Mouse (Mus musculus) G1E-ER4 (cell line): ENCODE measurements around the gene Scnn1a. TPM values are rescaled to one million over a fixed set of nuclear protein-coding genes. Genes with fewer than 3 reads are reported as not detected.

Experiments used
- GATA1 ChIP-seq: IDR thresholded peaks from one replicate; pipeline ENCODE4 v1.8.0; 2012; ENCODE audit warnings: low read length, inconsistent platforms
- polyA plus RNA-seq: library from polyadenylated mRNA; stranded (reverse); fragments of >175 nt; gene quantifications from 2 replicates; pipeline ENCODE4 v1.2.3, GENCODE M21; 2012

The Scnn1a gene
- polyA plus RNA-seq, 1 experiment, result not detected

- TF ChIP-seq GATA1, result no peak
Measured at GRCm38 (mm10) chr6:125323547-125323946, 3.1 kb downstream of the Scnn1a start.

DNA sequence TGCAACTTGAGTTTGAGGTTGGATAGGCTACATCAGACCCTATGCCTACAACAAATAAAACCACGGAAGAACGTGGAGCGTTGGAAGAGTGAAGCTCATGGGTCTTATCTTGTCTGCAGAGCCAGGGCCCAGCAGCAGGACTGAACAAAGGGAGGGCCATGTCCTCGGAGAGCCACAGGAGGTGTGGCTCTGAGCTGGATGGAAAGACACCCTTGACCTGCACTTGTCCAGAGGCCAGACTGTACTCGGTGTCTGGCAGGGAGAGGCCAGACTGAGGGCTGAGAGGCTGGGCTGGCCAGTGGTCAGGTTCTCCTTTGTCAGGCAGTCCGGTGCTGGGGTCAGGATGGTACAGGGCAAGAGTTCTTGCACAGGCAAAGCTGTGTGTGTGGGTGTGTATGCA, 4.9 kb downstream of the Scnn1a start:
- TF ChIP-seq GATA1, result no peak

DNA sequence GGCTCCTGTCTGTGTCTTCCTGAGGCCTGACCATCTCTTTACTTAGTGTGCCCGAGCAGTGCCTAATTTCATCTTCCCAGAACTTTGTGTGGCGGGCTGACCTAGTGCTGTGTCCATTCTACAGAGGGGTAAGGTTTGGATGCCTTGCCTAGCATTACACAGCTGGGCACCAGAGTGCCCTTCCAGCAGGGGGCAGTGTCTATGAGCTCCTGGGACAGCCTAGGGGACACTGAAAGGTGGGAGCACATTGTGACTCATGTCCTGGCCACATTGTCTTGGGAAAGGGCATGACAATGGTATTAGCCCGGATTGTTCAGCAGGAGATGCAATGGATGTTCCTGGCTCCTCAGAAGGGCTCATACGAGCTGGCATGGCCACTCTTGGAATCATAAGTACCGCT, 7.8 kb downstream of the Scnn1a start:
- no peak for TF ChIP-seq GATA1

- TF ChIP-seq GATA1, result no peak
Measured at GRCm38 (mm10) chr6:125330626-125331326, 10.3 kb downstream of the Scnn1a start.

GRCm38 (mm10) chr6:125333112-125333899, 12.8 kb downstream of the Scnn1a start:
- TF ChIP-seq GATA1, result no peak

DNA sequence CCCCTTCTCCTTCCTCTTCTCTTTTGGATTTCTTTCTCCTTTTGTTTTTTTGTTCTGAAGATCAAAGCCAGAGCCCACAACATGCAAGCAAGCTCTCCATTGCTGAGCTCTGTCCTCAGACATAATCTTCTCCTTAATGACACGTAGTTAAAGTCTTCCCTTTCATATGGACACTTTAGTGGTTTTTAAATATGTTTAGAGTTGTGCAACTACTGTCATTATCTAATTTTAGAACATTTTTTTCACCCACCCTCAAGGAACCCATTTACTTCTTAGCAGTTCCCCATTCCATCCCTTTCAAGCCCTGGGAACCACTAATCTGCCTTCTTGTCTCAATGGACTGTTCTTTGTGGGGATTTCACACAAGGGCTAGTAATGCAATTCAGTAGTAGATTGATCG, 13.9 kb downstream of the Scnn1a start:
- TF ChIP-seq GATA1, result no peak

GRCm38 (mm10) chr6:125338791-125339660, 18.6 kb downstream of the Scnn1a start:
- TF ChIP-seq GATA1, result no peak

- no peak for TF ChIP-seq GATA1
Measured at GRCm38 (mm10) chr6:125340244-125340643, 19.8 kb downstream of the Scnn1a start.

GRCm38 (mm10) chr6:125342198-125342597, 21.7 kb downstream of the Scnn1a start:
- no peak for TF ChIP-seq GATA1

- TF ChIP-seq GATA1, result no peak
Measured at GRCm38 (mm10) chr6:125344084-125344483, 23.6 kb downstream of the Scnn1a start.

- TF ChIP-seq GATA1, result no peak
Measured at GRCm38 (mm10) chr6:125344866-125345265, 24.4 kb downstream of the Scnn1a start.

GRCm38 (mm10) chr6:125345625-125346024, 25.2 kb downstream of the Scnn1a start:
- no peak for TF ChIP-seq GATA1

GRCm38 (mm10) chr6:125346029-125346428, 25.6 kb downstream of the Scnn1a start:
- TF ChIP-seq GATA1, result no peak

DNA sequence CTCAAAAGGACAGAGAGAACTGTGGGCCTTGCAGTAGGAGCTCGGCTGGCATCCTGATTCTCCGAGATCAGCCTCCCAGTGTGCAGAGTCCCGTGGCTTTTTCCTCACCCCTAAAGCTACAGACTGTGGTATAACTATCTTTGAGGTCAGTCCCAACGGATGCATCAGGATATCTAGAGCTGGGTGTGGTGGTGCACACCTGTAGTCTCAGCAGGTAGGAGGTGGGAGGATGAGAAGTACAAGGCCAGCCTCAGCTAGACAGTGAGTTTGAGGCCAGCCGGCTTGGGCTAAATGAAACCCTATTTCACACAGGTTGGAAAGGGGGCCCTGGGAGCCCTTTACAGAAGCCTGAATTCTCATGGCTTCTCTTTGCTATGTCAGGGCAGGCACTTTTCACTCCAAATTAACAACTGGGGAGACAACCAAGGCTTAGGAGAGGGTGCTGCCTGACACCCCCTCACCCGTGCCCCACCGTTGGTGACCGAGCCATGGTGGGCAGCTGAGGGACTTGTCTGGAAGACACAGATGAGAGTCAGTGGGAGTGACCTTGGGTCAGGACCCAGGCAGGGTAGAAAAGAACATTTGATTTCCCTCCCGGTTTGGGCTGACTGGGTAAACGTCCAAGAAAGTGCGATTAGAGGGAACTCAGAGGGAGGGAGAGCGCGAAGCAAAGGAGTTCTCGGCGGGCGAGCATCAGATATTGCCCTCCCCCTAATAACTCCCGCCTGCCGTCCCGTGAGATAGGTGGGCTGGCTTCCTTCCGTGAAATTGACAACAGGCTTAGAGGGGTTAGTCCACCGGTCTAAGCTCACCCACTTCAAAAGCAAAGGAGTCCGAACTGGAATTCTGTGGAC, 28.5 kb downstream of the Scnn1a start, which contains the start of gene Tnfrsf1a:
Tnfrsf1a (plus strand) TSS at position 642 of the 854 bp plus-strand sequence.
- no peak for TF ChIP-seq GATA1
